Mouse (Mus musculus) midbrain, embryonic 14.5 days (tissue): Measurements from ENCODE around the gene Hecw2. TPM values are rescaled to one million over a fixed set of nuclear protein-coding genes. Genes with fewer than 3 reads are reported as not detected.

Experiments
- ATAC-seq: fragments of 200-750 bp; cut with Nextera tagmentation; 2 replicates; pipeline ENCODE4 v1.8.0; 2017; ENCODE audit warnings: moderate number of reproducible peaks, moderate library complexity; ENCODE audit not compliant: low FRiP score, low TSS enrichment
- DNase-seq: peaks from one replicate; pipeline ENCODE4 v3.0.0-alpha.2; 2015
- H3K27ac ChIP-seq: fragments of 300-500 bp; sonication (generic); replicated peaks from 2 replicates; pipeline ENCODE4 v1.5.1; 2014; ENCODE audit warnings: mild to moderate bottlenecking, low read depth, low read length, moderate library complexity
- H3K27me3 ChIP-seq: fragments of 300-500 bp; sonication (generic); 2 replicates; pipeline ENCODE4 v1.6.1; 2014; ENCODE audit warnings: low read length, control low read depth, mixed read lengths; ENCODE audit not compliant: control insufficient read depth, insufficient read depth
- H3K36me3 ChIP-seq: fragments of 300-500 bp; sonication (generic); 2 replicates; pipeline ENCODE4 v1.6.1; 2014; ENCODE audit warnings: low read length, control low read depth; ENCODE audit not compliant: control insufficient read depth, insufficient read depth
- H3K4me1 ChIP-seq: fragments of 300-500 bp; sonication (generic); 2 replicates; pipeline ENCODE4 v1.6.1; 2014; ENCODE audit warnings: mild to moderate bottlenecking, antibody characterized with exemption, low read length, control low read depth; ENCODE audit not compliant: control insufficient read depth, insufficient read depth
- H3K4me2 ChIP-seq: fragments of 300-500 bp; sonication (generic); 2 replicates; pipeline ENCODE4 v1.6.1; 2014; ENCODE audit warnings: mild to moderate bottlenecking, low read length, moderate library complexity
- H3K4me3 ChIP-seq: fragments of 300-500 bp; sonication (generic); replicated peaks from 2 replicates; pipeline ENCODE4 v1.5.1; 2014; ENCODE audit warnings: low read depth, low read length
- H3K9ac ChIP-seq: fragments of 300-500 bp; sonication (generic); replicated peaks from 2 replicates; pipeline ENCODE4 v1.6.1; 2014; ENCODE audit warnings: mild to moderate bottlenecking, low read length, moderate library complexity
- H3K9me3 ChIP-seq: fragments of 300-500 bp; sonication (generic); 2 replicates; pipeline ENCODE4 v1.6.1; 2016; ENCODE audit warnings: low read length, control low read depth, mixed read lengths; ENCODE audit not compliant: control insufficient read depth
- WGBS: fragments of 180-500 bp; shearing (Covaris S2); extraction: QIAGEN DNeasy Blood & Tissue Kit; methylation state at CpG from one replicate; pipeline ENCODE4 v1.1.7; 2014; 5-methylcytosine and 5-hydroxymethylcytosine counted together
- polyA plus RNA-seq: library from polyadenylated mRNA; unstranded; fragments of >200 nt; fragmentation: Nextera tagmentation; extraction: Ambion mirVana; gene quantifications from 2 replicates; pipeline ENCODE4 v1.2.1, GENCODE M21; 2014

The Hecw2 gene
- polyA plus RNA-seq, 1 experiment from 2014 or later = 6.4 TPM

DNA sequence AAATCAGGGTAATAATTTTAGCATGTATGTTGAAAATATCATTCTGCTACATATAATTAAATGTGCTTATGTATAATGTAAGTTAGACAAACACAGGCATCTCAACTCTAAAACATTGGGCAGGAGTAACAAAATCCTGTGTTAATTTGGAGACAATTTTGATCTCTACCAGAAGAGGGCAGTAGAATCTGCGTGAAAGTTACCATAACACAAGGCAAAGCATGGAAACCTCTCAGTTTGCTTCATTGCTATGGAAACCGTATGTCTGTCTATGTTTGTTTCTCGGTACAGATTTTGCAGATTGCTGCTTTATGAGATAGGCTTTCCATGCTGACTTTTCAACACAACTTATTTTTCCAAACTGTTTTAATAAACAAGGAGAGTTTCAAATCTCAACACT, 285.9 kb downstream of the Hecw2 start:
- H3K9ac ChIP-seq = no peak overlapping the region
- H3K4me1 ChIP-seq = no peaks in the 10 kb centered on the region
- H3K4me2 ChIP-seq = no peak overlapping the region
- ATAC-seq (peak; percentile 75), DNase-seq (peak; percentile 88)
- no peaks in the 10 kb centered on the region for H3K9me3 ChIP-seq
- no peak overlapping the region for H3K4me3 ChIP-seq
- H3K27ac ChIP-seq = no peak overlapping the region
- H3K27me3 ChIP-seq = no peaks in the 10 kb centered on the region
- H3K36me3 ChIP-seq = no peaks in the 10 kb centered on the region
- WGBS = 15% methylated on average over 3 of the region's 3 CpGs

DNA sequence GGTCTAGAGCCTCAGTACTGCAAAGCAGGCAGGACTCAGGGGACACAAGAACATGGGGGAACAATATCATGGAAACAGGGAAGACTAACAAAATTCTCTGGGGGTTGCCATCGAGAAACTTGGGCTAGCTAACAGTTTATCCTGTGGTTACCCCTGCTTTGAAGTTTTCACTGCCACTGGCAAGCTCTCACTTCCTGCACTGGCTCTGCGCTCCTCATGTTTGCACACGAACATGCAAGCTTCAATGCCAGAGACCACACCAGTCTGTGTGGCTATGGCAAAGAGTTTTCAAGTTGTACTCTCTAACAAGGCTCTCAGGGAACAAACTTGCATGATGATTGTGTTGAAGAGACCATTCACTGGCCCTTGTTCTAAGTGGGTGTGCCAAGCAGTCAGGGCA, 288.8 kb downstream of the Hecw2 start:
- Histone ChIP-seq H3K9me3 (no peaks in the 10 kb centered on the region), H3K36me3 (no peaks in the 10 kb centered on the region), H3K4me2 (no peak overlapping the region), H3K4me3 (no peak overlapping the region), H3K4me1 (no peaks in the 10 kb centered on the region), H3K27ac (no peak overlapping the region), H3K9ac (no peak overlapping the region), H3K27me3 (no peaks in the 10 kb centered on the region)
- DNase-seq = no peak
- WGBS = 85% methylated on average over 3 of the region's 3 CpGs
- ATAC-seq = no peak

DNA sequence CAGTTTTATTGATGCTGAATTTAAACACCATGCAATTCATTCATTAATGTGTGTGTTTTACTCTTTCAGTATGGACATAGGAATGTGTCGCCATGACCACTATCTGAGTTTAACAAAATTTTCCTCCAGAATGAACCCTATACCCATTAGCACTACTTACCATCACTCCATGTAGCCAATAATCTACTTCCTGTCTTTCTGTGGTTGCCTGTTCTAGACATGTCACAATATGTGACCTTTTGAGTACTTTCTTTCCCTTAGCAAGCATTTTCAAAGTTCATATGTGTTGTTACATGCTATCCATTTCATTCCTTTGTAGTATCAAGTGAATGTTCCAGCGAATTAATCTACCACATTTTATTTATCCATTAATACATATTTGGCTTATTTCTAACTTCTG, 294.6 kb downstream of the Hecw2 start:
- Histone ChIP-seq H3K9me3 (no peaks in the 10 kb centered on the region), H3K9ac (no peak overlapping the region), H3K27ac (no peak overlapping the region), H3K4me3 (no peak overlapping the region), H3K27me3 (no peaks in the 10 kb centered on the region), H3K36me3 (no peaks in the 10 kb centered on the region), H3K4me2 (no peak overlapping the region), H3K4me1 (no peaks in the 10 kb centered on the region)
- ATAC-seq (no peak), DNase-seq (no peak)
- 97% methylated on average over 2 of the region's 2 CpGs for WGBS

DNA sequence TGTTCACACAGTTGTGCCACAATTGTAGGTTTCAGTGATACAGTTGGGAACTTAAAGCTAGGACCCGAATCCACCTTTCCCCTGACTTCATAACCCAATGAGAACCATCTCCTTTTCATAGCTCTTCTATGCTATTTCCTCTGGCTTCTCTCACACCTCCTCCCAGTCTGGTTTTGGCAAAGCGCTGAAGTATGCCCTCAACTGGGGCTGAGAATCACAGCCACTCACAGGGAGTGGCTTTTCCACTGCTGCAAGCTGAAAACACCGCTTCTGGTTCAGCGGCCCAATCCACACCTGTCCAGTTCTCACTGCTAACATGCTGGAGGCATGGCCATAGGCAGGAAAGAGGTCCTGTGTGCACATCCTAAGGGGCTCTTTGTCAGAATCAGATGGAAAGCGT, 300.7 kb downstream of the Hecw2 start:
- ATAC-seq (no peak), DNase-seq (no peak)
- Histone ChIP-seq H3K4me3 (no peak overlapping the region), H3K27ac (no peak overlapping the region), H3K9me3 (no peaks in the 10 kb centered on the region), H3K27me3 (no peaks in the 10 kb centered on the region), H3K4me2 (no peak overlapping the region), H3K4me1 (no peaks in the 10 kb centered on the region), H3K9ac (no peak overlapping the region), H3K36me3 (no peaks in the 10 kb centered on the region)
- 90% methylated on average over 5 of the region's 5 CpGs for WGBS

DNA sequence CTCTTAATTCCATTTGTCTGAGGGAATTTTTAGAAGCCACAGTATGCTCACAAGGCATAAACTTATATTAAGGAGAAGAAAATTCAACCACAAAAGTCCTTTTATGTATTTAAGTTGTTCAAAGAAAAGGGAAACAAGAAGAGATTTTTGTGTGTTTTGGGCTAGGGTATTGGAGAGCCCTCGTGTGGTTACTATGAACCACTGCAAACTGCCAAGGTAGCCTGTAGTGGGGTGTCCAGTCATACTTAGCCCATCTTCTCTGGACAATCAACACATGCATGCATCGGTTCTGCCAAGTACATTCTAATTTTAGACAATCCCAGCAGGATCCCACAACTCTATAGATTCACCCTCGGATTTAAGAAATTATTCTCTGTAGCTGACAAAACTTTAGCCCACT, 304.6 kb downstream of the Hecw2 start:
- ATAC-seq = no peak
- WGBS = 46% methylated on average over 3 of the region's 3 CpGs
- H3K36me3 ChIP-seq = no peaks in the 10 kb centered on the region
- no peaks in the 10 kb centered on the region for H3K4me1 ChIP-seq
- H3K9ac ChIP-seq = no peak overlapping the region
- no peaks in the 10 kb centered on the region for H3K27me3 ChIP-seq
- peak; percentile 35 for DNase-seq
- no peak overlapping the region for H3K4me3 ChIP-seq
- no peak overlapping the region for H3K27ac ChIP-seq
- H3K4me2 ChIP-seq = no peak overlapping the region
- no peaks in the 10 kb centered on the region for H3K9me3 ChIP-seq

DNA sequence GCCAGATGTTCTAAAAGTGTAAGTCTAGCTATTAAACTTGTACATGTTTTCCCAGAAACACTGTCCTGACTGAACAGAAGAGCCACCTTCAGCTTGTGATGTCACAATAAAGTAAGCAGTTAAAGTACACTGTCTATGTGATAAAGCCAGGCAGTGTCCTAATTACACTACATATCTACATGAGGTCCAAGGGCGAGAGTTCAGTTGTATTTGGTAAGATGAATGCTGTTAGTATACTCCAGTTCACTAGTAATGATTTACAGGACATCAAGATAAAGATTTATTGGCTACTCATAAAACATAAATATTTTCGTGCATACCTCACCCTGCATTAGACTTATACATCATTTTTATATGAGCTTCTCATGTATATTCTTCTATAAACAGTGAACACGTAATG, 305.2 kb downstream of the Hecw2 start:
- Histone ChIP-seq H3K36me3 (0 out of 2 replicates have a peak, but pooled peaks cover 4% of the 10 kb centered on the region), H3K4me1 (no peaks in the 10 kb centered on the region), H3K9ac (no peak overlapping the region), H3K27ac (no peak overlapping the region), H3K9me3 (no peaks in the 10 kb centered on the region), H3K4me2 (no peak overlapping the region), H3K27me3 (no peaks in the 10 kb centered on the region), H3K4me3 (no peak overlapping the region)
- 89% methylated on average over 3 of the region's 3 CpGs for WGBS
- no peak for ATAC-seq
- no peak for DNase-seq

DNA sequence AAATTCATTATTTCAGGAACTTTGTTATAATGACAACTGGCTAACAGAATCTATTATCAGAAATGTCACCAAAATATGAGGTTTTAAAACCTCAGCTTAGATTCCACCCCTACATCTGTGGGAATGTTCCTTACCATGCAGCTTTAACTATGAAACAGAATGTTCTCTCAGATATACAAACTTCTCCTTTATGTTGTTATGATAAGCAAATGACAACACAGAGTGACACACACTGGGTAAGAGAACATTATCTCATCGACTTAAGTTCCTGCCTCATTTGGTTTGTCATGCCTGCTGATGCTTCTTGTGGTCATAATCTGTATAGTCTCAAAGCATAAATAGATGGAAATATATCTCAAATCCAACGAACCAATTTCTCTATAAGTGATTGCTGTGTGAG, 312.5 kb downstream of the Hecw2 start:
- no peak overlapping the region for H3K4me2 ChIP-seq
- DNase-seq = no peak
- 81% methylated on average over 2 of the region's 2 CpGs for WGBS
- 0 out of 2 replicates have a peak, but pooled peaks cover 4% of the 10 kb centered on the region for H3K36me3 ChIP-seq
- no peak overlapping the region for H3K27ac ChIP-seq
- ATAC-seq = no peak
- no peaks in the 10 kb centered on the region for H3K9me3 ChIP-seq
- no peak overlapping the region for H3K9ac ChIP-seq
- no peaks in the 10 kb centered on the region for H3K27me3 ChIP-seq
- H3K4me1 ChIP-seq = no peaks in the 10 kb centered on the region
- H3K4me3 ChIP-seq = no peak overlapping the region

DNA sequence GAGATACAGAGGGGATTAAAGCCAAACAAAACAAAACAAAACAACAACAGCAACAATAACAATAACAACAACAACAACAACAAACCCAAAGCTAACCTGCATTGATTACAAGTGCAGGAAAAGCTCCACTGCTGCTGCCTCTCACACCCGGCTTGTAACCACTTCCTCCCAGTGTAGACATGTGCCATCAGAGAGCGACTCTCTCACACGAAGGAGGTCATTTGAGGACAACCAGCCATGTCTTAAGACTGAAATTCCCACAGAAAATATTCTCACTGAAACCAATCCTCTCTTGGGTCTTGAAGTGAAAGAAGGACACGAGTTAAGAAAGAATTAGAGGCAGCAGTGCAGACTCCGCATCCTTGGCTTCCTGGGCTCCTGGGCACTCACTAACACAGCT, 319.0 kb downstream of the Hecw2 start:
- DNase-seq (no peak), ATAC-seq (no peak)
- Histone ChIP-seq H3K27ac (no peak overlapping the region), H3K4me1 (no peaks in the 10 kb centered on the region), H3K9ac (no peak overlapping the region), H3K9me3 (no peaks in the 10 kb centered on the region), H3K27me3 (no peaks in the 10 kb centered on the region), H3K36me3 (no peaks in the 10 kb centered on the region), H3K4me3 (no peak overlapping the region), H3K4me2 (no peak overlapping the region)
- WGBS = 92% methylated on average over 5 of the region's 5 CpGs

DNA sequence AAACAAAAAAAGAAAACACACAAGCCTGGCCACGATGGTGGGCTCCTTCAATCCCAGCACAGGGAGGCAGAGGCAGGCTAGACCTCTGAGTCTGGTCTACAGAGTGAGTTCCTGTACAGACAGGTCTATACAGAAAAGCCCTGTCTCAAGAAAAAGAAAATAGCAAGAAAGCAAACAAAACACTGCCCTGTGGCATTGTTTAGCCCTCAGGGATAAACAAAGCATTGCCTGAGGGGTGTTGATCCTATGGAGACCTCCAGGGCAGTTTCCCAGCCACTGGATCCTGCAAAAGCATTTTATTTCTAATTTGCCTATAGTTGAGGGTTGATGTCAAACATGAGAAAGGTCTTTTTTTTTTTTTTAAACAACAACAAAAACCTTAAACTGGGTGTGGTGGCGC, 327.7 kb downstream of the Hecw2 start:
- 85% methylated on average over 2 of the region's 2 CpGs for WGBS
- Histone ChIP-seq H3K4me2 (no peak overlapping the region), H3K36me3 (no peaks in the 10 kb centered on the region), H3K4me1 (no peaks in the 10 kb centered on the region), H3K4me3 (no peak overlapping the region), H3K9ac (no peak overlapping the region), H3K27me3 (no peaks in the 10 kb centered on the region), H3K9me3 (no peaks in the 10 kb centered on the region), H3K27ac (no peak overlapping the region)
- DNase-seq (no peak), ATAC-seq (no peak)
